Mouse (Mus musculus) heart, adult 2 months (tissue): ENCODE measurements around the gene Sdcbp2. TPM values are rescaled to one million over a fixed set of nuclear protein-coding genes. Genes with fewer than 3 reads are reported as not detected.

ENCODE experiments used
- DNase-seq, 2 experiments: peaks; one replicate each; pipeline ENCODE4 v3.0.0; 2021
- H3K27ac ChIP-seq: fragments of 200-600 bp; 2 replicates; pipeline ENCODE4 v1.8.1; 2022
- H3K27me3 ChIP-seq: fragments of 200-500 bp; 2 replicates; pipeline ENCODE4 v1.6.1; 2012; ENCODE audit warnings: mild to moderate bottlenecking, low read length, inconsistent platforms, mixed read lengths; ENCODE audit not compliant: control insufficient read depth, insufficient read depth
- H3K36me3 ChIP-seq: fragments of 200-500 bp; 2 replicates; pipeline ENCODE4 v1.6.1; 2012; ENCODE audit warnings: low read length, inconsistent platforms; ENCODE audit not compliant: control insufficient read depth, insufficient read depth
- H3K4me1 ChIP-seq: fragments of 200-500 bp; 2 replicates; pipeline ENCODE4 v1.6.1; 2011; ENCODE audit warnings: low read length; ENCODE audit not compliant: control insufficient read depth, insufficient read depth
- H3K4me3 ChIP-seq: fragments of 200-600 bp; 2 replicates; pipeline ENCODE4 v1.8.1; 2022
- H3K79me2 ChIP-seq: fragments of 200-500 bp; replicated peaks from 2 replicates; pipeline ENCODE4 v1.6.1; 2012; ENCODE audit warnings: mild to moderate bottlenecking, inconsistent platforms, low read length, moderate library complexity, mixed read lengths; ENCODE audit not compliant: control insufficient read depth, insufficient read depth
- H3K9ac ChIP-seq: fragments of 200-500 bp; 2 replicates; pipeline ENCODE4 v1.6.1; 2012; ENCODE audit warnings: low read depth, mild to moderate bottlenecking, control low read depth, inconsistent platforms, low read length, mixed read lengths
- CTCF ChIP-seq: fragments of 200-600 bp; IDR thresholded peaks from 2 replicates; pipeline ENCODE4 v1.8.1; 2022; ENCODE audit warnings: antibody characterized with exemption, mild to moderate bottlenecking, moderate library complexity
- EP300 ChIP-seq: fragments of 200-500 bp; IDR thresholded peaks from 2 replicates; pipeline ENCODE4 v1.6.1; 2011; ENCODE audit warnings: low read depth, low read length, control low read depth; ENCODE audit not compliant: insufficient read depth
- POLR2A ChIP-seq: fragments of 200-500 bp; IDR thresholded peaks from 2 replicates; pipeline ENCODE4 v1.6.1; 2011; ENCODE audit warnings: mild to moderate bottlenecking, low read depth, low read length, control low read depth; ENCODE audit not compliant: insufficient read depth
- WGBS: fragments of 180-500 bp; shearing (Covaris S2); methylation state at CpG from one replicate; pipeline ENCODE4 v1.1.7; 2018; 5-methylcytosine and 5-hydroxymethylcytosine counted together
- intact Hi-C: fragments of 180-260 bp; cut with DNase I; formaldehyde crosslinking; loops from one replicate; pipeline ENCODE4 v1.15.1; 2025
- polyA plus RNA-seq: library from polyadenylated mRNA; depleted of rRNA; stranded (reverse); fragments of >200 nt; gene quantifications from 2 replicates; pipeline ENCODE4 v1.2.3, GENCODE M21; 2012; rRNA removed
- total RNA-seq, 2 experiments: library from RNA; stranded (reverse); gene quantifications; 2 replicates each; pipeline ENCODE4 v1.2.3; 2021

Gene Sdcbp2
- total and polyA plus RNA-seq, 3 experiments, result 1.9 to 2.4 (median 2.2) TPM

- intact Hi-C loops, result loop anchor here (5.0 kb wide), 1 partner anchor 143 kb away; the partner anchor contains the start of gene Nsfl1c
- TF ChIP-seq CTCF (no peak), EP300 (no peak), POLR2A (no peak)
- H3K27ac ChIP-seq, result no peak overlapping the region
- H3K79me2 ChIP-seq, result no peaks in the 10 kb centered on the region
- H3K4me3 ChIP-seq, result no peak overlapping the region
- H3K27me3 ChIP-seq, result peaks cover 8% of the 10 kb centered on the region
- no peaks in the 10 kb centered on the region for H3K36me3 ChIP-seq
- H3K4me1 ChIP-seq, result no peaks in the 10 kb centered on the region
- DNase-seq, result no peak
- 40% methylated on average over 2 of the region's 2 CpGs for WGBS
- H3K9ac ChIP-seq, result no peak overlapping the region
These were observed 62.5 kb downstream of the Sdcbp2 start for GRCm38 (mm10) chr2:151634903-151635302.

GRCm38 (mm10) chr2:151635362-151636014, 63.1 kb downstream of the Sdcbp2 start:
- intact Hi-C loops, result no loop called here
- Histone ChIP-seq H3K4me1 (no peaks in the 10 kb centered on the region), H3K36me3 (no peaks in the 10 kb centered on the region), H3K9ac (no peak overlapping the region), H3K27me3 (peaks cover 8% of the 10 kb centered on the region), H3K27ac (no peak overlapping the region), H3K4me3 (no peak overlapping the region), H3K79me2 (no peaks in the 10 kb centered on the region)
- 52% methylated on average over 9 of the region's 9 CpGs for WGBS
- TF ChIP-seq CTCF (no peak), POLR2A (no peak), EP300 (no peak)
- no peak for DNase-seq

GRCm38 (mm10) chr2:151636015-151636402, 63.6 kb downstream of the Sdcbp2 start:
- WGBS, result 62% methylated on average over 2 of the region's 2 CpGs
- intact Hi-C loops, result no loop called here
- H3K9ac ChIP-seq, result no peak overlapping the region

More at GRCm38 (mm10) chr2:151636015-151636402, 63.6 kb downstream of the Sdcbp2 start:
- Histone ChIP-seq H3K27me3 (peaks cover 8% of the 10 kb centered on the region), H3K4me1 (no peaks in the 10 kb centered on the region), H3K4me3 (no peak overlapping the region), H3K36me3 (no peaks in the 10 kb centered on the region), H3K79me2 (no peaks in the 10 kb centered on the region), H3K27ac (no peak overlapping the region)
- TF ChIP-seq CTCF, result no peak
- TF ChIP-seq EP300, result no peak
- TF ChIP-seq POLR2A, result no peak
- no peak for DNase-seq

Other genes starting within 250 kb of the Sdcbp2 start
- not detected for gene 4921509C19Rik, start 96.5 kb upstream of the Sdcbp2 start, total RNA-seq
- 0.09 TPM in 1 of 2 replicates, not detected in the other for gene 4921509C19Rik, start 96.5 kb upstream of the Sdcbp2 start, polyA plus RNA-seq
- 10 to 100 TPM; 77.8 to 80.8 TPM for gene Nsfl1c, start 78.4 kb upstream of the Sdcbp2 start, total RNA-seq
- 59.5 and 74.1 TPM in 2 replicates for gene Nsfl1c, start 78.4 kb upstream of the Sdcbp2 start, polyA plus RNA-seq
- 100 to 1,000 TPM; 197 to 211 TPM for gene Fkbp1a, start 30.1 kb upstream of the Sdcbp2 start, total RNA-seq
- gene Fkbp1a, start 30.1 kb upstream of the Sdcbp2 start, polyA plus RNA-seq, result 90.5 and 145 TPM in 2 replicates
- 1 to 10 TPM; 4.3 to 5.0 TPM for gene Snph, start 60.0 kb downstream of the Sdcbp2 start, total RNA-seq
- gene Snph, start 60.0 kb downstream of the Sdcbp2 start, polyA plus RNA-seq, result 0.09 and 0.21 TPM in 2 replicates
- gene Rad21l, start 95.9 kb downstream of the Sdcbp2 start, total RNA-seq, result not detected
- gene Rad21l, start 95.9 kb downstream of the Sdcbp2 start, polyA plus RNA-seq, result not detected in 2 replicates
- 1 to 10 TPM; 4.6 to 5.8 TPM for gene Tmem74b, start 129.4 kb downstream of the Sdcbp2 start, total RNA-seq
- 4.4 and 4.5 TPM in 2 replicates for gene Tmem74b, start 129.4 kb downstream of the Sdcbp2 start, polyA plus RNA-seq
- 10 to 100 TPM; 21.8 to 25.9 TPM for gene Psmf1, start 171.6 kb downstream of the Sdcbp2 start, total RNA-seq
- 29.6 and 30.6 TPM in 2 replicates for gene Psmf1, start 171.6 kb downstream of the Sdcbp2 start, polyA plus RNA-seq